Mouse (Mus musculus) left cerebral cortex, adult 2 months (tissue): ENCODE measurements around the gene Ankrd33b. TPM values are rescaled to one million over a fixed set of nuclear protein-coding genes. Genes with fewer than 3 reads are reported as not detected.

Source experiments
- DNase-seq, 2 experiments: peaks; one replicate each; pipeline ENCODE4 v3.0.0; 2021 to 2022; ENCODE audit warnings: low spot score in 2 of 2, mixed read lengths in 1 of 2; ENCODE audit errors: extremely low spot score in 1 of 2
- H3K27ac ChIP-seq: fragments of 200-600 bp; 2 replicates; pipeline ENCODE4 v1.8.1; 2022
- H3K4me3 ChIP-seq: fragments of 200-600 bp; 2 replicates; pipeline ENCODE4 v1.8.1; 2022
- CTCF ChIP-seq: fragments of 200-600 bp; IDR thresholded peaks from 2 replicates; pipeline ENCODE4 v1.8.1; 2022; ENCODE audit warnings: antibody characterized with exemption, mild to moderate bottlenecking, moderate library complexity
- intact Hi-C: fragments of 180-260 bp; cut with DNase I; formaldehyde crosslinking; loops from one replicate; pipeline ENCODE4 v1.15.1; 2025
- total RNA-seq, 2 experiments: library from RNA; stranded (reverse); gene quantifications; 2 replicates each; pipeline ENCODE4 v1.2.3; 2021

Gene Ankrd33b
- total RNA-seq, 2 experiments from 2014 or later = 79.6 to 93.7 TPM

DNA sequence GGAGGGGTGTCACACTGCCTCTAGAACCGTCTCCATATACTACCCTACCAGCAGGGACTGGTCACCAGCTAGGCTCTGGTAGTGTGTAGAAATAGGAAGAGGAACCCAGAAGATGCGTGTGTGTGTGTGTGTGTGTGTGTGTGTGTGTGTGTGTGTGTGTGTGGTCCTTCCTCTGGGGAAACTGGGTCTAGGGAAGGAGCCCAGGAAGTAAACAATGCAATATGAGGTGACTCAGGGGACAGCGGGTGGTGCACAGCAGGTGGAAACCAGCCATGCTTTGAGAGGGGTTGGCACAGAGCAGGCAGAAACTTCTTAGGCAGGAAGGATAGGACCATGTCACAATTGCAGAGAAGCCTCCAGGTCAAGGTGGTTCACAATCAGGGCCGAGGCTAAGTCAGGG is 30.8 kb downstream of the Ankrd33b start:
- H3K4me3 ChIP-seq = no peak overlapping the region
- DNase-seq = no peak
- intact Hi-C loops = loop anchor here (1.0 to 2.0 kb wide), 2 partner anchors 56 to 92 kb away; no protein-coding TSS in a partner anchor
- H3K27ac ChIP-seq = peak overlapping the region; percentile 88
- TF ChIP-seq CTCF = no peak

DNA sequence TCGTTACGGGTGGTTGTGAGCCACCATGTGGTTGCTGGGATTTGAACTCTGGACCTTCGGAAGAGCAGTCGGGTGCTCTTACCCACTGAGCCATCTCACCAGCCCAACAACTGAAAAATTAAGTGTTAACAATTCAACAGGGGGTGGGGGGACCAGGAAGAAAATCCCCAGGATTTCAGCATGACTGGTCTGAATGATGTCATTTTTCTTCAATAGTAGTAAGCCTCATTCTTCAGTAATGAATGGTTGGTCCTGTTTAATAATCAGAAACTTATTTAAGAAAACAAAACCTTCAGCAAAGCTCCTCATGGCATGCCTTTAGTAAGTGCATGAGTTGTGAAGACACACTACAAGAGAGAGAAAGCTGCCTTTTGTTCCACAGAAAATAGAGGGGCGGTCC is 32.7 kb downstream of the Ankrd33b start:
- Histone ChIP-seq H3K4me3 (no peak overlapping the region), H3K27ac (no peak overlapping the region)
- DNase-seq = no peak
- intact Hi-C loops = no loop called here
- no peak for TF ChIP-seq CTCF

DNA sequence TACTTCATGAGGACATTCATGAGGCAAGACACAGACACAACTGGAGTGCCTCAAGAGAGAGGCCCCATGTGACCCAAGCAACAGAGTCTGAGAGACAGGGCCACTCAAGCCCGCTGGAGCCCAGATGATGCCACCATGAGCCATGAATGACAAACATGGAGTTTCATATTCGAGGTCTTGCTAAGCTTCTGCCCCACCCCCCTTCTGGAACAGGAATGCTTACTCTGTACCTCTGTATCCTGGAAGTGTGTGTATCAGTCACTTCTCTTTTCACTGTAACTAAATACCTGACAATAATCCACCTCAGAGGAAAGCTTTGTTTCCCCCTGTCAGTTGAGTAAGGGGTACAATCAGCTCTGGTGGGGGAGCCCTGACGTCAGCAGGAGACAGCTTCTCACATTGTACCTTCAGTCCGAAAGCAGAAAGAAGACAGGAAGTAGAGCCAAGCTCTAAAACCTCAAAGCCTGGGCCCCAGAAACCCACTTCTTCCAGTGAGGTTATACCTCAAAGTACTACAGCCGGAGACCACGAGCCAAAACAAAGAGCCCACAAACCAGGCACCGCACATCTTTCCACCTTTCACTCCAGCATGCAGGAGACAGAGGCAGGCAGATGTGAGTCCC is 34.9 kb downstream of the Ankrd33b start:
- Histone ChIP-seq H3K4me3 (no peak overlapping the region), H3K27ac (peak overlapping the region; percentile 58)
- intact Hi-C loops = no loop called here
- no peak for DNase-seq
- no peak for TF ChIP-seq CTCF

DNA sequence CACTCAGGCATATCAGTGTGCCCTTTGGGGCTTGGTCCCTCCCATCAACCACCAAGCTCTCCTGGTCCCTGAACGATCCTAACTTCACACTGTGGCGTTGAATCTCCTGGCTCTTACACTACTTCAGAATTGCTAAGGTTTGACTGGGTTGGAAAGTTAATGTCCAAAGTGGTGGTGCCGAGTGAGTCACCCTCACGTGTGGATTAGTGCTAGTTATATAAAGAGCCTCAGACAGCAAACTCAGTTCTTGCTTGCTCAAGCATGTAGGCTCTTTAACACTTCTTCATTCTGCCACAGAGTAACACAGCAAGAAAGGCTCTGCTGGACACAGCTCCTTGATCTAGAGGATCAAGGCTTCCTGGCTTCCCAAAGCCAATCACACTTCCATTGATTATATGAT is 35.8 kb downstream of the Ankrd33b start:
- no peak for TF ChIP-seq CTCF

DNA sequence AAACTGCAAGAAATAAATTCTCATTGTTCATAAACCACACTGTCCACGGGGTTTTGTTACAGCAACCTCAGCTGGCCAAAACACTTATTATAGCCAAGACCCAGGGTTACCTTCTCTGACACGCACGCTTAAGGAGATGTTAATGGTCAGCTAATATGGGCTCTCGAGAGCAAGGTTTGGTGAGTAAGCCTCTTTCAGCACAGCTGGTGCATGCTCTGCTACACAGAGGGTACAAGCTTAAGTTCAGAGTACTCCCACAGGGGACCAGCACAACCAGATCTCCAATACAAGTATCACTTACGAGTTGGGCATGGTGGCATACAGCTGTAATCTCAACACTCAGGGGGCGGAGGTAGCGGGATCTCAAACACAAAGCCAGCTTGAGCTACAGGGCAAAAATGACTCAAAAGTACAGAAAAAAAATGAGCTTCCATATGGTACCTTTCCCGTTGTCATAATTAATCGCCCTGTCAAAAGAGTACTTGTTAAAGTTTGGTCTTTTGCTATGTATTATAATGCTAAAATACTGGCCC is 39.4 kb downstream of the Ankrd33b start:
- H3K4me3 ChIP-seq = no peak overlapping the region
- H3K27ac ChIP-seq = peak overlapping the region; percentile 53
- no peak for TF ChIP-seq CTCF
- intact Hi-C loops = no loop called here
- no peak for DNase-seq

More for the DNA sequence above, 35.8 kb downstream of the Ankrd33b start:
- H3K4me3 ChIP-seq = no peak overlapping the region
- intact Hi-C loops = no loop called here
- no peak for DNase-seq
- peak overlapping the region; percentile 58 for H3K27ac ChIP-seq

DNA sequence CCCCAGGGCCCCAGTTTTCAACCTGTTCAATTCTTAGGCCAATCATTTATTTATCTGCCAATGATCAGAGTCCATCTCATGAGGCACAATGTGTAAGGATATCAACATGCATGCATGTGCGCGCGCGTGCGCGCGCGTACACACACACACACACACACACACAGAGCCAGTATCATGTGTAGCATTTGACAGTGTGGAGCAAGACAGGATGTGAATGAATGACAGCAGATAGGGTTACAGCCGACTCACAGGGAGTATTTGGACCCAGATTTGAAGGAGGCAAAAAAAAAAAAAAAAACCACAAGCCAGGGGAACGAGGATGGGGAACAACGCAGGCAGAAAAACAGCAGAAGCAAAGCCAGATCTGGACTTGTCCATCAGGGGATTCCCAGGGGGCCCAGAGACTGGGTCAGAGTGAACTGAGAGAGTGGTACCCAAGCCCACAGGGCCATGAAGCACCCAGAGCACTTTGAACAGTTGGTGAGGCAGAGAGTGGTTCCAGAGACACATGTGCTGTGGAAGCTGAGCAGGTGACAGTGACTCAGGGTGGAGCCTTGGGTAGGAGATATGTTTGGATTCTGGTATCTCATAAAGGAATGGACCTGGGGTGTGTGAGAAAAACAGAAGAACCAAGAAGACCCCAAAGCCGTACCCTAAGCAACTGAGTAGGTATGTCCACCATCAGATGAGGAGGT is 41.7 kb downstream of the Ankrd33b start:
- DNase-seq = no peak
- intact Hi-C loops = no loop called here
- no peak overlapping the region for H3K4me3 ChIP-seq
- no peak for TF ChIP-seq CTCF
- H3K27ac ChIP-seq = no peak overlapping the region

DNA sequence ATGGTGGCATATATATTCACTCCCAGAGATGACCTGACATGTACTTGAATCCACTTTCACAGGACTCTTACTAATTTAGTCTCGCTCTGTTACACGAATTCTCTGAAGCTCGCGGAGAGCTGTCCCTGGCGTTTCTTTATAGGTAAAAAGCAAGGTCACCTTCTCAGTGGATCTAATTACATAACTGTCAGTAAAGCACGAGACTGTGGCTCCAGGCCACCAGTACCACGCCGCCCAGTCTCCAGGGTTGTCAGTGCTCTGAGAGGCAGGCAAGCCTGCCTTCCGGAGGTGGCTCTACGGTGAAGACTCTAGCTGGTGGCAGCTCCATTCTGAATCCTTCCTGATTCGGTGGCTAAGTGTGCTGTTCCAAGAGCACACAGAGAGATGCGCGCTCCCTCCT is 43.0 kb downstream of the Ankrd33b start:
- no peak for TF ChIP-seq CTCF
- intact Hi-C loops = no loop called here
- Histone ChIP-seq H3K27ac (peak overlapping the region; percentile 61), H3K4me3 (no peak overlapping the region)
- no peak for DNase-seq

DNA sequence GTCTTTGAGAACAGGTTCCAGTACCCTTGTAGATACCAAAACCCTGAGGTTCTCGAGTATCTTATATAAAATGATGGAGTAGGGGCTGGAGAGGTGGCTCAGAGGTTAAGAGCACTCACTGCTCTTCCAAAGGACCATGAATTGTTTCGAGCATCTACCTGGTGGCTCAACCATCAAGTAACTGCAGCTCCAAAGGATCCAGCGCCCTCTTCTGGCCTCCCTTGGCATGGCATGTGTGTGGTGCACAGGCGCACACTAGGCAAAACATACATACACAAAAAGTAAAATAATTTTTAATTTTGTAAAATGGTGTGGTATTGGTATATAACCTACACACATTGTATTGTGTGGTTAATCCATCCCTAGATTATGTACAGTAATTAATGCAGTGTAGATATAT is 43.8 kb downstream of the Ankrd33b start:
- peak; percentile 51 for TF ChIP-seq CTCF
- H3K27ac ChIP-seq = no peak overlapping the region
- no peak for DNase-seq
- intact Hi-C loops = no loop called here
- H3K4me3 ChIP-seq = no peak overlapping the region

DNA sequence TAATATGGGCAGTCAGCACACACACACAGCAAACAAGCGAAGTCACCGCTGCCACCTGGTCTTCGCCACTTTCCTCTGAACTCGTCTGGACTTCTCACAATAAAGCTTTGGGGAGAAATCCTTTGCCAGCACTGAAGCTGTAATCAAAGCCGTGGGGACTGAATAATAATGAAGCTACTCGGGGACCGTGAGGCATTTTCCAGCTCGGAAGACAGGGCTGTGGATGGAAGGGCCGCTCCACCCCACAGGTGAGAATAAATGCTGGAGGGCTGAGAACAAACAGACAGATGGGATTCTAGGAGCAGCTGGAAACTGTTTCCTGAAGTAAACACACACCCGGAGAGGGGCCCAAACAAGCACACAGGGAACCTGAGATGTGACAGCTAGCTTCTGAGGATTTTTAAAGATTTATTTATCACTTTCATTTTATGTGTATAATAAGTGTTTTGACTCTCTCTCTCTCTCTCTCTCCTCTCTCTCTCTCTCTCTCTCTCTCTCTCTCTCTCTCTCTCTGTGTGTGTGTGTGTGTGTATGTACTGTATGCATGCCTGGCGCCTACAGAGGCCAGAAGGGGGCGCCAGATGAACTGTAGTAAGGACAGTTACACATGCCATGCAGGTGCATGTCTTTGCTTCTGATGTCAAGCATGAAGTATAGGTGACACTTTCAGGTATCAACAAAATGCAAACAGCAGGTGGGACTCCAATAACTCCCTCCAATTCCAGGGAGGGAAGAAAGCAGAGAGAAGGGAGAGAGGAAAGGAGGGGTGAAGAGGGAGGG is 46.7 kb downstream of the Ankrd33b start:
- Histone ChIP-seq H3K27ac (no peak overlapping the region), H3K4me3 (no peak overlapping the region)
- intact Hi-C loops = no loop called here
- TF ChIP-seq CTCF = peak; percentile 5
- no peak for DNase-seq

DNA sequence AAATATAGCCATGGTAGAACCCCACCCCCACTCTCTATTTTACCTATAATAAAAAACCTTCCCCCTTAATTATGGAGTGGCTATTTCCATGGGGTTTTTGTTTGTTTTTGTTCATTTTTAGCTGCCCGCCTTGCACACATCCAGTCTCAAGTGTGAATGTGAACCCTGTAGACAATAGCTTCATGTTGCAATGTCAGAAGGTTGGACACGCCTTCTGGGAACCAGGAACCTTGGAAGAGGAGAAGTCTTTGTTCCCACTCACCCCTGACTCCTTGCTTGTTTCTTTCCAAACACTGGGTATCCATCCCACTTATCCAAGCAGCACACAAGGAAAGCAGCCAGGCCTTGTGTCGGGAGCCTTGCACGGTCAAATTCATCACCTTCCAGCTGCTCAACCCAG is 48.5 kb downstream of the Ankrd33b start:
- intact Hi-C loops = loop anchor here (5.0 kb wide), 1 partner anchor 108 kb away; no protein-coding TSS in a partner anchor
- Histone ChIP-seq H3K27ac (no peak overlapping the region), H3K4me3 (no peak overlapping the region)
- no peak for DNase-seq
- TF ChIP-seq CTCF = no peak

DNA sequence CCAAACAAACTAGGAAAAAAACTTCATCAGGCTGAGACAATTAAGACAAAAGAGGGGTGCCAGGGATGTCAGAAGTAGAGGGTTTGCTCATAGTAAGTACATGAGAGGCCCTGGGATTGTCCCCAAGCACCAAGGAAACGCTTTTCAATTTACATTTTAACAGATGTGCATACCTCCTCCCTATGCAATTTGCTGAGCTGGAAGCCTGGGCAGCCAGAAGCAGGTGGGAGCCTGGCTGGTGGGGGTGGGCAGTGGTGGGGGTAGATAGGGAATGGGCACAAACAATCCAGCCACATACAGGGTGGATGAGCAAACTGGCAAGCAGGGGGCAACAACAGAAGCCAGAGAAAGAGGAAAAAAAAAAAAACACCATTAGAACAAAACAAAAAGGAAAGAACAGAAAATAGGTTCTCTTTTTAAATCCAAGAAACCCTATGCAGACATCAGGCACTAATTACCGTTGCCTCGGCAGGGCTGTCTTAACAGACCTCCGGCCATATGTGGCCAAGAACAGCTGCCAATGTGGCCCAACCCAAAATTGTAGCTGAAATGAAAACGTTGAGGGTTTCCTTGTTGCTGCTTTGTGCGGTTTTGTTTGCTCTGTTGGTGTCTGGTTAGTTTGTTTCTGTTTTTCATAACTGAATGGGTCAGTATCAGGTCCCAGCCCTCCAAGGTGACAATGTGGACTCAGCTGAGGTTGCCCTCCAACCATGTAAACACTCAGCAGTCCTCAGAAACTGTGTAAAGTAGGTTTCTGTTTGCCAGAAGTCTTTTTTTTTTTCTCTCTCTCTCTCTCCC is 49.2 kb downstream of the Ankrd33b start:
- intact Hi-C loops = loop anchor here (5.0 kb wide), 1 partner anchor 109 kb away; no protein-coding TSS in a partner anchor
- H3K27ac ChIP-seq = peak overlapping the region; percentile 67

More for the DNA sequence above, 49.2 kb downstream of the Ankrd33b start:
- TF ChIP-seq CTCF = no peak
- no peak overlapping the region for H3K4me3 ChIP-seq
- DNase-seq = no peak
